Mouse (Mus musculus) ES-E14 (cell line): ENCODE results near the gene Pcp4l1.

ENCODE experiments used
- HCFC1 ChIP-seq: IDR thresholded peaks from 2 replicates; pipeline ENCODE4 v1.6.1; 2012; ENCODE audit warnings: low read length, inconsistent platforms, borderline replicate concordance; ENCODE audit not compliant: insufficient read depth
- MAFK ChIP-seq: IDR thresholded peaks from 2 replicates; pipeline ENCODE4 v1.6.1; 2014; ENCODE audit warnings: mild to moderate bottlenecking, low read depth, low read length, inconsistent platforms; ENCODE audit not compliant: insufficient read depth
- ZC3H11A ChIP-seq: IDR thresholded peaks from 2 replicates; pipeline ENCODE4 v1.6.1; 2012; ENCODE audit warnings: low read depth, mild to moderate bottlenecking, inconsistent platforms, low read length, borderline replicate concordance
- ZNF384 ChIP-seq: IDR thresholded peaks from 2 replicates; pipeline ENCODE4 v1.6.1; 2012; ENCODE audit warnings: low read depth, low read length, inconsistent platforms

- TF ChIP-seq ZNF384, result no peak
- no peak for TF ChIP-seq ZC3H11A
- no peak for TF ChIP-seq MAFK
- TF ChIP-seq HCFC1, result no peak
Measured at GRCm38 (mm10) chr1:171172779-171173178, 23.3 kb downstream of the Pcp4l1 start.
